Mouse (Mus musculus) forebrain, embryonic 15.5 days (tissue): ENCODE results near the gene Olfr1097. TPM values are rescaled to one million over a fixed set of nuclear protein-coding genes. Genes with fewer than 3 reads are reported as not detected.

Experiments
- ATAC-seq: fragments of 200-750 bp; cut with Nextera tagmentation; replicated peaks from 2 replicates; pipeline ENCODE4 v1.8.0; 2017; ENCODE audit warnings: mild to moderate bottlenecking, moderate TSS enrichment, moderate library complexity
- H3K27ac ChIP-seq: fragments of 300-500 bp; sonication (generic); replicated peaks from 2 replicates; pipeline ENCODE4 v1.5.1; 2015; ENCODE audit warnings: mild to moderate bottlenecking, inconsistent platforms
- H3K27me3 ChIP-seq: fragments of 300-500 bp; sonication (generic); 2 replicates; pipeline ENCODE4 v1.6.1; 2015; ENCODE audit warnings: inconsistent platforms
- H3K36me3 ChIP-seq: fragments of 300-500 bp; sonication (generic); 2 replicates; pipeline ENCODE4 v1.6.1; 2015; ENCODE audit warnings: mild to moderate bottlenecking, inconsistent platforms
- H3K4me1 ChIP-seq: fragments of 300-500 bp; sonication (generic); 2 replicates; pipeline ENCODE4 v1.6.1; 2015; ENCODE audit warnings: inconsistent platforms
- H3K4me2 ChIP-seq: fragments of 300-500 bp; sonication (generic); replicated peaks from 2 replicates; pipeline ENCODE4 v1.6.1; 2015; ENCODE audit warnings: mild to moderate bottlenecking, inconsistent platforms
- H3K4me3 ChIP-seq: fragments of 300-500 bp; sonication (generic); 2 replicates; pipeline ENCODE4 v1.5.1; 2015; ENCODE audit warnings: mild to moderate bottlenecking, inconsistent platforms
- H3K9ac ChIP-seq: fragments of 300-500 bp; sonication (generic); replicated peaks from 2 replicates; pipeline ENCODE4 v1.6.1; 2015; ENCODE audit warnings: mild to moderate bottlenecking, inconsistent platforms
- H3K9me3 ChIP-seq: fragments of 300-500 bp; sonication (generic); 2 replicates; pipeline ENCODE4 v1.6.1; 2016; ENCODE audit warnings: inconsistent platforms
- WGBS: fragments of 180-500 bp; shearing (Covaris S2); methylation state at CpG from one replicate; pipeline ENCODE4 v1.1.7; 2015; ENCODE audit warnings: mixed read lengths; 5-methylcytosine and 5-hydroxymethylcytosine counted together
- polyA plus RNA-seq: library from polyadenylated mRNA; unstranded; fragments of >200 nt; fragmentation: Nextera tagmentation; extraction: Ambion mirVana; gene quantifications from 2 replicates; pipeline ENCODE4 v1.2.1, GENCODE M21; 2015

Gene Olfr1097
- polyA plus RNA-seq: not detected in 2 replicates

- WGBS: 85% methylated on average over 1 of the region's 1 CpGs
- no peaks in the 10 kb centered on the region for H3K27me3 ChIP-seq
- no peak within 1 kb of the TSS for H3K4me3 ChIP-seq
- no peaks in the 10 kb centered on the region for H3K4me1 ChIP-seq
- no peaks in the 10 kb centered on the region for H3K36me3 ChIP-seq
- H3K9ac ChIP-seq: no peak within 1 kb of the TSS
- no peak within 1 kb of the TSS for H3K27ac ChIP-seq
- no peak within 1 kb of the TSS for H3K4me2 ChIP-seq
- H3K9me3 ChIP-seq: no peaks in the 10 kb centered on the region
- ATAC-seq: no peak
Observed at GRCm38 (mm10) chr2:86892116-86892515, at the start of gene Olfr1097. Olfr1097 (minus strand) TSS chr2:86892216.

- no peak overlapping the region for H3K4me2 ChIP-seq
- H3K4me1 ChIP-seq: no peaks in the 10 kb centered on the region
- H3K4me3 ChIP-seq: no peak overlapping the region
- H3K9ac ChIP-seq: no peak overlapping the region
- no peaks in the 10 kb centered on the region for H3K27me3 ChIP-seq
- no peaks in the 10 kb centered on the region for H3K9me3 ChIP-seq
- H3K27ac ChIP-seq: no peak overlapping the region
- ATAC-seq: no peak
- no peaks in the 10 kb centered on the region for H3K36me3 ChIP-seq
Observed at GRCm38 (mm10) chr2:86926557-86926956, 34.5 kb upstream of the Olfr1097 start.

- WGBS: 91% methylated on average over 1 of the region's 1 CpGs
- H3K4me3 ChIP-seq: no peak within 1 kb of the TSS
- no peak within 1 kb of the TSS for H3K27ac ChIP-seq
- H3K4me2 ChIP-seq: no peak within 1 kb of the TSS
- H3K36me3 ChIP-seq: no peaks in the 10 kb centered on the region
- H3K9me3 ChIP-seq: no peaks in the 10 kb centered on the region
- ATAC-seq: no peak
- H3K4me1 ChIP-seq: no peaks in the 10 kb centered on the region
- H3K27me3 ChIP-seq: no peaks in the 10 kb centered on the region
- H3K9ac ChIP-seq: no peak within 1 kb of the TSS
Observed at GRCm38 (mm10) chr2:86924445-86924844, 32.4 kb upstream of the Olfr1097 start, which contains the start of gene Olfr1098. Olfr1098 (minus strand) TSS chr2:86924545.

GRCm38 (mm10) chr2:86905647-86906046, 13.6 kb upstream of the Olfr1097 start:
- H3K4me3 ChIP-seq: no peak overlapping the region
- no peaks in the 10 kb centered on the region for H3K4me1 ChIP-seq
- H3K27me3 ChIP-seq: no peaks in the 10 kb centered on the region
- no peaks in the 10 kb centered on the region for H3K36me3 ChIP-seq
- H3K4me2 ChIP-seq: no peak overlapping the region
- 95% methylated on average over 2 of the region's 2 CpGs for WGBS
- no peak overlapping the region for H3K9ac ChIP-seq
- no peak overlapping the region for H3K27ac ChIP-seq
- ATAC-seq: no peak
- no peaks in the 10 kb centered on the region for H3K9me3 ChIP-seq

GRCm38 (mm10) chr2:86874702-86875101, 17.3 kb downstream of the Olfr1097 start, which contains the start of gene Gm13723:
Gm13723 (minus strand) TSS chr2:86874802.
- Histone ChIP-seq H3K27ac (no peak within 1 kb of the TSS), H3K4me2 (no peak within 1 kb of the TSS), H3K27me3 (no peaks in the 10 kb centered on the region), H3K9me3 (no peaks in the 10 kb centered on the region), H3K4me1 (no peaks in the 10 kb centered on the region), H3K9ac (no peak within 1 kb of the TSS), H3K4me3 (no peak within 1 kb of the TSS), H3K36me3 (no peaks in the 10 kb centered on the region)
- ATAC-seq: no peak
- WGBS: 63% methylated on average over 1 of the region's 1 CpGs

- no peaks in the 10 kb centered on the region for H3K9me3 ChIP-seq
- H3K4me1 ChIP-seq: no peaks in the 10 kb centered on the region
- H3K9ac ChIP-seq: no peak within 1 kb of the TSS
- no peaks in the 10 kb centered on the region for H3K36me3 ChIP-seq
- H3K4me2 ChIP-seq: no peak within 1 kb of the TSS
- 90% methylated on average over 3 of the region's 3 CpGs for WGBS
- H3K27ac ChIP-seq: no peak within 1 kb of the TSS
- ATAC-seq: no peak
- no peak within 1 kb of the TSS for H3K4me3 ChIP-seq
- no peaks in the 10 kb centered on the region for H3K27me3 ChIP-seq
Observed at GRCm38 (mm10) chr2:86851596-86851995, 40.4 kb downstream of the Olfr1097 start, which contains the start of gene Olfr1095. Olfr1095 (minus strand) TSS chr2:86851696.

Other genes with a start within 250 kb of the Olfr1097 start
- not detected in 2 replicates for gene Olfr1085, start 230.2 kb downstream of the Olfr1097 start, polyA plus RNA-seq
- not detected in 2 replicates for gene Olfr1086, start 212.1 kb downstream of the Olfr1097 start, polyA plus RNA-seq
- not detected in 2 replicates for gene Olfr1087, start 193.8 kb downstream of the Olfr1097 start, polyA plus RNA-seq
- not detected in 2 replicates for gene Olfr1089, start 158.5 kb downstream of the Olfr1097 start, polyA plus RNA-seq
- not detected in 2 replicates for gene Olfr1090, start 133.2 kb downstream of the Olfr1097 start, polyA plus RNA-seq
- gene Olfr1093, start 109.7 kb downstream of the Olfr1097 start, polyA plus RNA-seq: not detected in 2 replicates
- not detected in 2 replicates for gene Olfr141, start 82.2 kb downstream of the Olfr1097 start, polyA plus RNA-seq
- not detected in 2 replicates for gene Olfr1094, start 67.6 kb downstream of the Olfr1097 start, polyA plus RNA-seq
- not detected in 2 replicates for gene Olfr1095, start 40.5 kb downstream of the Olfr1097 start, polyA plus RNA-seq
- not detected in 2 replicates for gene Gm13723, start 17.4 kb downstream of the Olfr1097 start, polyA plus RNA-seq
- not detected in 2 replicates for gene Olfr1098, start 32.3 kb upstream of the Olfr1097 start, polyA plus RNA-seq
- gene Olfr1099, start 68.5 kb upstream of the Olfr1097 start, polyA plus RNA-seq: not detected in 2 replicates
- gene Olfr1100, start 87.7 kb upstream of the Olfr1097 start, polyA plus RNA-seq: not detected in 2 replicates
- not detected in 2 replicates for gene Olfr1101, start 99.0 kb upstream of the Olfr1097 start, polyA plus RNA-seq
- gene Olfr1102, start 106.2 kb upstream of the Olfr1097 start, polyA plus RNA-seq: not detected in 2 replicates
- gene Olfr1104, start 134.9 kb upstream of the Olfr1097 start, polyA plus RNA-seq: not detected in 2 replicates
- not detected in 2 replicates for gene Olfr1105, start 144.3 kb upstream of the Olfr1097 start, polyA plus RNA-seq
- not detected in 2 replicates for gene Olfr1106, start 160.1 kb upstream of the Olfr1097 start, polyA plus RNA-seq
- not detected in 2 replicates for gene Olfr1107, start 183.6 kb upstream of the Olfr1097 start, polyA plus RNA-seq
- not detected in 2 replicates for gene Olfr1109, start 203.8 kb upstream of the Olfr1097 start, polyA plus RNA-seq
- not detected in 2 replicates for gene Olfr259, start 222.4 kb upstream of the Olfr1097 start, polyA plus RNA-seq
- gene Olfr1110, start 248.1 kb upstream of the Olfr1097 start, polyA plus RNA-seq: not detected in 2 replicates